Mouse (Mus musculus) layer of hippocampus, postnatal 25 days (tissue): ENCODE measurements at regions not wholly inside any gene's neighbourhood (a gene's known extent, or its start where the extent isn't known, plus 50 kb on each side); places are given as distances from the start of the nearest gene placed in this dataset.

ENCODE experiments used
- DNase-seq, 2 experiments: peaks; one replicate each; pipeline ENCODE4 v3.0.0; 2022; ENCODE audit warnings: mixed read lengths in 2 of 2, low spot score in 1 of 2; ENCODE audit errors: extremely low spot score in 1 of 2

DNA sequence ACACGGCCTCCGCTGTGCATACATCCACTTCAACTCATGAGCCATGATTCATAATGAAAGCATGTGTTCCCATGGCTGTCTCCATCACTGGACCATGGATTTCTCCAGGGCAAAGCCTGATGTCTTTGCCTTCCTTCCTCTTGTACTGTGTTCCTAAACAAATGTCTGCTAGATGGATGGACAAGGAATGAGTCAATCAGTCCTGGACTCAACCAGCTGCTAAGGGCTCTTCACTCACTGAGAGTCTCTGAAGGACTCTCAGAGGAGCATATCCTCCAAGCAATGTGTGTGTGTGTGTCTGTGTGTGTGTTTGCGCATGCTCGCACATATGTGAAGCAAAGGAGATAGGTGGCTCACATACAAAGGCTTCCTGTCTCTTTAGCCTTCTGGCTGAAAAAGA is 156.0 kb upstream of the Nrip1 start:
- no peak for DNase-seq

DNA sequence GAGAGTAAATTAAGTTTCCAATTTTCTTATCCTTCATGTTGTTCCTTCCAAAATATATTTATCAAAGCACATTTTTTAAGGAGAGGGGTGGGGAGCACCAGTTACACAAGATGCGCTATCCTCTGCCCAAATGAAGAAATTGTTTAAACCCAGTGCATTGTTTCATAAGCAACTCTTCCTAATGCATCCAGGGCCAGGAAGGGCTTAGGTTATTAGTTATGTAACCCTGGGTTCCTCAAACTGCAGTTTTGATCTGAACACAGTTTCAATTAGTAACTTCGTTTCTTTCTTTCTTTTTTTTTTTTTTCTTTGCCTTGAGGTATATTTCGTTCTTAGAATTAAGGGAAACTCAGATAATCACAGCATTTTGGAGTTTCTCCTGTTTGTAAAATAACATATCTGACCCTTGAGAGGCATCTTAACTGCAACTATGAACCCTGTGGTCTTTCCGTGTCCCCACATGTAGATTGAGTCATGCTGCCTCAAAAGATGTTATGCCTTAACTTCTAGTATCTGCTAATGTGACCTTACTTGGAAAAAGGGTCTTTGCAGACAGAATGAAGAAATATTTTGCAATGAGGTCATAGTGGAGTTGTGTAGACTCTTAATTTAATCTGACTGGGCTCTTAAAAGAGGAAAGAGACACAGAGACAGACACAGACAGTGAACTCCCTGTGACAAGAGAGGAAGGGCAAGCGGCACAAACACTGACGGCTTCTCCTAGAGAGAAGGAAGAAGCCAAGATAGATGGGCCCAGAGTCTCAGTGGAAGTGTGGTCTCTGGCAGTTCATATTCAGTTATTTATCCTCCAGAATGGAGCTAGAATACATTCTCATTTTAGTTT is 153.7 kb upstream of the Nrip1 start:
- no peak for DNase-seq

DNA sequence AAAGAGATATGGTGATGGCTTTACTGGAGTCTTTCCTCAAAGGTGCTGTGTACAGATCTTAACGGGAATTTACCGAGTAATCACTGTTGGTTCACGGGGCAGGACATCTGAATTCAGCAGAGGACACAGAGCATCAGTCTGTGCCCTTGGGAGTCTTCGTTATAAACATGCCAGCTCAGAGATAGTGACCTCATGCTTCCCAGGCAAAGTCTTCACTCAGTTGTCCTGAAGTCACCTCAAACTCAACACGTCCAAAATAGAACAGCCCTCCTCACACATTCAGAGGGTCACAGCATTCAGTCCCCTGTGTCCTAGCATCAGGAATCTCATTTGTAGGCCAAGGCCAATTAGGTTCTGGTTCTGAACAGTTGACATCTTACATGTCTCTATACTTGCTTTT is 151.9 kb upstream of the Nrip1 start:
- no peak for DNase-seq

DNA sequence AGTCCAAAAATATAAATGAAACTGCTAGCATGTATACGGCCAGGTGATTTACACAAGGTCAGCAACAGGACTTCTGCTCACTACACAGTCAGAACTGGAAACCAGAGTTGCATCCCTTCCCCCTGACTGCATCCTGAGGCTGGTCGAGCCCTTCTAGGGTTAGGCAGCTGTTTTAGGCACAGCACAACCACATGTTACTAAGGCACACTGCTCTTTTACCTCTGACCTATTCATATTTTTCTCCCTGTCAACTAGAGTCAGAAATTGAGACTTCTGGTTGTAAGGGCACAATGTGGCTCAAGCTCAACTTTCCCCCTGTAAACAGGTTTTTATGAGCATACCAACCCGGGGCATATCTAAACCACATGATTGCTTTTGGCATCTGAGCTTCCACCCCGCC is 151.3 kb upstream of the Nrip1 start:
- DNase-seq: no peak

DNA sequence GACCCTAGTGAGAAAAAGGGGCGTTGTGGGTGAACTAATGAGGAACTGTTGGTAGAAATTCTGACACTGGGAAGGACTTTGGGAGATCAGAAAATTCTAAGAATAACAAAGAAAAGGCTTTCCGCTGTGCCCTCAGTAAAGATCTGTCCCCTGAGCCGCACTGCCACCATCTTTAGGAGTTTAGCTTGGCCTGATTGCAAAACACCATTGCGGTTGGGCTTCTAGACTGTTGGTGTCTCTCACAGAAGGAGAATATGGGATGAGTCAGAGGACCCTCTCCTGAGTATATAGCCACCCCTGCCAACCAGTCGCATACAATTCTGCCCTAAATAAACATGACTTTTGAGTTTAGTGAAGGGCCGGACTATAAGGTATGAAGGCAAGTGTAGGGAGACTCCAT is 147.5 kb upstream of the Nrip1 start:
- DNase-seq: no peak

DNA sequence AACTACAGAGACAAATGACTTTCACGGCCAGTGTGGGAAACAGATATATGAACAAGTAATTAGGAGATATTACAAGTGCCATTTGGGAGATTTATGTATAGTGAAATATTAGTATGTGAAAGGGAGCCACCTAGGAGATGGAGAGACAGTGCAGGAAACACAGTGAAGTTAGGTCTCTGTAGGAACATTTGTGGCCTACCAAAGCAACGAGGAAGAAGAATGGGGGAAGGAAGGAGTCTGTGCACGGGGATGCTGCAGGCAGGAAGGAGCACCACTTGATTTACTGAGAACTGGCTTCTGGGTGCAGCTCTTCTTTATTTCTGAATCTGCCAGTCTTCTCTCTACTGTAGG is 147.0 kb upstream of the Nrip1 start:
- no peak for DNase-seq

DNA sequence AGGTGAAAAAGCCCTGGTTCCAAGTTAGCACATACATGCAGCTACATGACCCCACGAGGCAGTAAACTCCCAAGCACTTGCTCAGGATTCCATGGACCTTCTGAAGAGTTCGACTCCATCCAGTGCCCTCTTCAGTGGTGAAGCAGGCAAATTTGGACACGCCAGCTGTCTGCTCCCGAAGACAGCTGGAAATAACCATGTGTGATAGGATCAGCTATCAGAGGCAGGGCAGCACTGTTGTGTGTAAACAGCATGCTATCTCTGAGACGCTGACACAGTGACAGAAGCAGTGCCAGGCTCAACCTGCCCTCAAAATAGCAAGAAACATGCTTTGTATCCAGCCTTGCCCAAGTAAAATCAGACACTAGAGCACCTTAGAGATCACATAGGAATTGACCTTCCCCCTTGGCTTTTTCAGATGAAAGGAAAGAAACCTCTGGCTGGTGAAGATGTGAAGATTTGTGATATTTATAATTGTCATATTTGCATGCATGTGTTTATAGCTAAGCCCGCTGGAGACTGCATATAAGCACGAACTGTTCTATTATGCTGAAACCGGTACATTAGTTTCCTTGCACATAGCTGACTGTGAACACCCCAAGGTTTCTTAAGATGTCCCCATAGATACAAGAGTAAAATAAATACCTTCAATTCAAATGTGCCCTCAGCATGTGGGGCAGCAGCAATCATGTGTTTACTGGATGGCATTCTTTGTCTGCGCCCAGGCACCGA is 146.4 kb upstream of the Nrip1 start:
- no peak for DNase-seq

DNA sequence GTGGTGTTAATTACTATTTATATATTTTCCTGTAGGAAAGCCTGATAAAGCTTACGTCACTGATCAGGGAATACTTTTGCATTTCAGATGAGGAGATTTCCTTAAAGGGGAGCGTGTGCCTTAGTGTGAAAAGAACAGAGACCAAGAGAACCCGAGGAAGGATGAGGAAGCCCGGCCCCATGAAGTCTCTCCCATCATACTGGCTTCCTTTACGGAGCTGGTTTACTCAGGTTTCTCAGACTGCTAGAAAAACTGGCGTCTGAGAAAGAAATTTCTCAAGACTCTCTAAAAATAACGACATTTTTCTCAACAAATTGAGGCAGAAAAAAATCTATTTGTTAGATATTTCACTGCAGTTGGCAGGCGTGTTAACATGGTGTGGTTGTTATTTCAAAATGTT is 137.2 kb upstream of the Nrip1 start:
- no peak for DNase-seq

DNA sequence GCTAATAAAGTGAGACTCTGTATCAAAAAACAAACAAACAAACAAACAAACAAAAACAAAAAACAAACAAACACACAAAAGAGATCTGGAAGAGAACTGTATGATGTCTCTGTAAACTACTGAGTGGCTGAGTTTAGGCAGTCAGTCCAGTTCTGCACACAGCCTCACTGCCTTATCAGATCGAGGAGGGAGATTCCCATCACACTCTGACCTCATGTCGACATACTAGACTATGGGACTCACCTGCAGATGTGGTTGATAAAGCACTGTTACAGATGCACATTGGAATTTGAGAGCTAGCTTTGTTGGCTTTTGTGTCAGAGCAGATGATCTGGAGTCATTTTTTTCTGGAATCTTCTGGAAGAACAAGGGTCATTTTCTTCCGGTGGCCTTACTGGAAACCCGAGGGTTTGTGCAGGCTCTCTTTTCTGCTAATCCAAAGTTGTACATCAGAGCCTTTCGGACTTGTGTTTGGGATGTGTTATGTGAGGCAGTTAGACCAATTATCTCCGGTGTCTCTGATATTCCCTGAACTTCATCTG is 135.6 kb upstream of the Nrip1 start:
- DNase-seq: no peak

DNA sequence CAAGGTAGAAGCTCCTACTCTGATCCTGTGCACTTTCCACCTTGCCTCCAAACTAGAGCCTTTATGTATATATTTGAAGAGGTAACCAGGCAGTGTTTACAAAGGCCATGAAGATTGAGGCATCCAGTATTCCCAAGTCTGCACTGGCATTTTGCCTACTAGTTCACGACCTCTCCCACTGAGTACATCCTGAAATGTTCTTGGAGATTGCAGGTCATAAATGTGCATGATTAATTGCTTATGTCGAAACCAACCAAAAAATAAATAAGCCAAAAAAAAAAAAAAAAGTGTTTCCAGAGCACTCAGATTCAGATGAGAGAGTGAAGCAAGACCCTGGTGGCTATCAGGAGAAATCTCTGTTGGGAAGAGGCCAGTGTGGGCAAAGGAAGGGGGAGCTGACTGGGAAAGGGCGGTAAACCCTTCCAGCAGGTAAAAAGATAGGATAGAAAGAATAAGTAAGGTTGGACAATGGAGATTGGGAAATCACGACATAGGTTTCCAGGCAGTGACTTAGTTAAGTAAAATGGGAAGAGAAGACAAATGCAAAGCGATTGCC is 133.6 kb upstream of the Nrip1 start:
- no peak for DNase-seq

DNA sequence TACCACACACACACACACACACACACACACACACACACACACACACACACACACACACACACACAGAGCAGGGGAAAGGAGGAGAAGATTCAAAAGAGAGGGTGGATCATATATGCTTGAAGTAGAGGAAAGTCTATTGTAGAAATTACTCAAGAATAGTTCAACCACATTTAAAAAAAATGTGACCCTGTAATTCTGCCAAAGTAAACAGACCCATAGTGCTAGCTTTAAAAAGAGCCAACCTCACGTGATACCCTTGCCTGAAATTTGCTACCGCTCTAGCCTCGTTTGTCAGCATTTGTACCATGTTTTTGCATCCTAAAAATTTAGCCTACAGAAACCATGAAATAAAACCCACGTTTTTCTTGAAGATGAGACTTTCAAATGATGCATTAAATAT is 132.6 kb upstream of the Nrip1 start:
- no peak for DNase-seq

DNA sequence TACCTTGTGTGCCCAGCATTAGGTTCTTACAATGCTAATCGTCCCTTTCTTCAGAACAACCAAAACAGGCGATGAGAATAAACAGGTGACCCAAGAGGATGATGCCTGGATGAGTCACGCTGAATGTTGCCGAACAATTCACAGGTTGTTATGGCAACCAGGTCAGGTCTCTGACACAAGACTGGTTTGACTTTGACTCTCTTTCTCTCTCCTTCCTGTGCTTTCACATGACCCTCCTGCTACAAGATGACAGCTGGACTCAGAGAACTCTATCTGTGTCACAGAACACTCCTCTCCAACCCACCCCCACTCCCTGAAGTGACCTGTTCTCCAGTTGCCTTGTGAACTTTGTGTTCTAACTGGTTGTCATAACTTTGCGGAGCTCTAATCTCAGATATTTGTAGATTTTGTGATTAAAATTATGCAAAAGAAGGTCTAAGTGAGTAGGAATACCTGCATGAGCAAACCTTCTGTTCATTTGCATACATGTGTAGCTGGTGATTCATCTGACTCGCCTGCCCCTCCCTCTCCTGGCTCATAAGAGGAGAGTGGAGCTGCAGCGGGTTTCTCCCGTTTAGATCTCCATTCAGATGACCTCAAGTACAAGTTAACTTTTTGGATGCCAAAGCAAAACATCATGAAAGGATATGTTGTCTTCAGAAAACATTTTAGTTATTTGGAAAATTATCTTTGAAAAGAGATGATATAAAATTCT is 126.2 kb upstream of the Nrip1 start:
- no peak for DNase-seq

DNA sequence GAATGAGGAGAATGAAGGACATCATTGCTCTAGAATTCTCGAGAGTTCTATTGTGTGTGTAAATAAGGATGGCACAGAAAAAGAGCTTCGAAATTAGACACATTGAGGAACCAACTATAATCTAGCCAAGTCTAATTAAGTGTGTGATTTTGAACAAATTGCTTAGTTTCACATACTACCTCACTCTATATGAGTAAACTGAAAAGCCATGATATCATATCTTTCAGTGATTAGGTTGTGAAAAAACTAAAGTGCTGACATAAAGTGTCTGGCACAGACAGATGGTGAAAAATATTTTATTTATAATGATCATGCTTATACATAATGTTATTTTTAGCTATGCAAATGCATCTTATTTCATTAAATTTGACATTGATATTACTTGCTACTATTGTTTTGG is 124.6 kb upstream of the Nrip1 start:
- no peak for DNase-seq

DNA sequence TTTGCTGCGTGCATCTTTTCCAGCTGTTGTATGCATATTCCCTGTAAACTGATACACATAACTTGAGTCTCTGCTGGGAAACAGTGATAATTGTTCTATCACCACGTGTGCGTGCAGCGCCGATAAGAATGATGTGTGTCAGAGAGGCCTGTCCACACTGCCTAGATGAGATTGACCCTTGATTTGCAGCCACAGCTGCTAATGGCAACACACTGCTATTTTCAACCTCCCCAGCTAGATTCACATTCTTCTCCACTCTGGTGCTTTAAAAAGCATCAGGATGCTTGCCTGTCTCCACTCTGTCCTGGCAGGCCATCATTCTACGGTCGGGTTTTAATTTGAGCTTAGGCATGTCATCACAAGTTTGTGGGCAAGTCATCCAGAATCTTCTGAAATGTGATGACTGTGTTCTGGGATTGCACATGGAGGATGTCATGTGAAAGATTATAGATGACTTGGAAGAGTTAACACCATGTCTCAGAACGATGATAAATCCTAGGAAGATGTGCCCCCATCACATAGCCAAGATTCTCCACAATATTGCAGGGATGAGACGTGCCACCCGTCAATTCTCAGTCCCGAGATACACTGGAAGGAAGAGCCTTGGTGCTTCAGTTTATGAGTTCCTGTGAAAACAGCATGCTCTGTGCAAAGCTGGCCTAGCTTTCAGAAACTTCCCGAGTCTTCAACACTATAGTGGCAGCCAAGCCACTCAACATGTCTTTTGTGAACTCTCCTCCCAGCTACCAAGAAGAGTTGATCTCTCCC is 123.6 kb upstream of the Nrip1 start:
- no peak for DNase-seq

DNA sequence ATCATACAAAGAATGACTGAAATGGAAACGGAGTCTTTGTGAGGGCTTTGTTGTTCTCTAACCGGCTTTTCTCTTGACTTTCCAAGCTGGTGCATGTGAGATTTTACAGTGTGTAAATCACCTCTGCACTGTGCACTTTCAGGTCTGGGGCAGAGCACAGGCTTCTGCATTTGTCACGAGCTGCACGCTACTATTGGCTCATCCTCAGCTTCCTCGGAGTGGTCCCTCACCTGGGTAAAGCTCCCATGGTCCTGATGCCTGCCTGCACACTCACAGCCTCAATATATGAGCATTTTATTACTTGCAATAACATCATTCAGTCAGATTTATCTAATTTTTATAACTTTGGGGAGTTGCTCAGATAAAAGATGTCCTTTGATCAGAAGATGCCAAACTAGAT is 109.8 kb upstream of the Nrip1 start:
- DNase-seq: no peak

DNA sequence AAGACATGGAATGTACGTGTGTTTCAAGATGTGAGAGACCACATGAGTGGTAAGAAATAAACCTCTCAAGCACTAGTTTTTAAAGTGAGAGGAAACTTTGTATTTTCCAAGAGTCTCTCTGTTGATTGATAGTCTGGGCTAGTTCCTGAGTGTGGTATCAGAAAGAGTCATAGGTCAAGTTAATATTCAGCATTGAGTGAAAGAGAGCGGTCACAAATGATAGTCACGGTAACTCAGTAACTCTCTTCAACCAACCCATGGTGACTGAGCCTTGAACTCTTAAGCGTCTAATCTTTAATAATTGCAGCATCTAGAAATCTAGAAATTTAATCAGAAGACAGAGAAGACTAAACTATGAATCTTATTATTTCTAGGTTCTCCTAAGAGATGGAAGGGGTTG is 108.3 kb upstream of the Nrip1 start:
- DNase-seq: no peak

DNA sequence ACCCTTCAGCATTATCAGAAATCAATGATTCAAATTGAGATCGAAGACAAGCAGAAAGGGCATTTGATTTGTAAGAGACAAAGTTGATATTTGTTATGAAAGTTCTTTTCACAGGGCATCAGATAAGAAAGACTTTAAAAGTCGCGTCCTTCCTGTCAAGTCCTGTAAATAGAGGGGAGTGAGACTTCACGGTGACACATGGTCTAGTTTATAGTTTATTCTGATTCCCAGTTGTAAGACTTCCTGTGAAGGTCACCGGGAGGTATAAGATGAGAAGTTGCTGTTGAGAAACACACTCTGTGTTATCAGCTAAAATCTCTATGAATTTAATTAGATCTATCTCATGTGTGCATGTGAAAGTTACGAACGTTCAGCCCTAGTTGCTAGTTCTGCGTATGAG is 103.8 kb upstream of the Nrip1 start:
- no peak for DNase-seq

DNA sequence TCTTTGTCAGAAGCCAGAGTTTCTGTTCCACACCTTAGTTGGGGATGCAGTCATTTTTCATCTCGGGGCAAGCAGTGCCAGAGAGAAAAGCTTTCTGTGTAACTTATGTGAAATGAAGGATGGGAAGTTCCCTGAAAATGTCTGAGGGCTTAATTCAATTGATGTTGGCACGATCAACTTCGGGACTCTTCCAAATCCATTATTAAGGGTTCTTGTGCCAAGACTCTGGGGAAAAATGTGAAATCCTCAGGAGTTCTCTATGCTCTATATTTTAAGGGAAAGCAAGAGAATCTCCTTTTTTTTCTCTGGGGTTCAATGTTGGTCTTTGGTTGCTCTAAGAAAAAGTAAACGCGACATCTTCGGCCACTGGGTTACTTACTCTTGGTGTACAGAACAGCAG is 100.9 kb upstream of the Nrip1 start:
- no peak for DNase-seq

DNA sequence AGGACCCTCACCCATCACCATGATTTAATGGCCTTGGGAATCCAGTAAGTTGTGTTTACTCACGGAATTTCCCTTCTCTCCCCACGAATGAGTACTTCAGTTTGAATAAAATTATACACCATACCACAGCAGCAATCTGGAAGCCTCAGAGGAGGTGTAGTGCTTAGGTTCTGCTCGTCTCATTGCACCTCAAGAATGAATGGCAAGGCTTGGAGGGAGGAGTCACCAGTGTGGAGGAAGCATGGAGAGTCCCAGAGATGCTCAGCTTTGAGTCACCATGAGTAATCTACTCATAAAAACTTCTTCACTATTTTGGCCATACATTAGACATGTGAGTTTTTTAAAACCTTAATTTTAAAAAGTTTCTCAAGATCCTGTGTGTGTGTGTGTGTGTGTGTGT is 98.8 kb upstream of the Nrip1 start:
- no peak for DNase-seq

DNA sequence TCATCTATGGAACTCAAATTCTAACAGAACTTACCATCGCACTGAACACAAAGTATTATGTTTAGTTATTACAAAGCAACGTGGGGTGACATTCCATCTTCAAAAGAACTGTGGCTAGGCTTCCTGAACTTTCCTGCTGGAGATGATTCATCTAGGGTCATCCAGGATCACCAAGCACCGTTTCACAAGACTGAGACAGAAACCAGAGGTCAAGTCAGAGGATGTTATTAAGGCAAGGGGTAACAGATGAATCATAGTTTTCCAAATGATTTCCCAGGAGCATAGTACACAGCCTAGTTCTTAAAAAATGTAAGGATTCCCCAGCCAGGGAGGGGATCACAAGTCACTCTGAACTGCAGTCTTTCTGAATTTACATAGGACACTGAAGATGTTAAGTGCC is 97.5 kb upstream of the Nrip1 start:
- no peak for DNase-seq
